Mouse (Mus musculus): ENCODE results near the gene Marcksl1.

- TF ChIP-seq GATA1 (IDR thresholded peaks at IDR 0.05; ENCODE audit: borderline replicate concordance, low read length) (no peak), FLI1 (IDR thresholded peaks at IDR 0.05; ENCODE audit: low read length) (no peak)
These were observed 12.5 kb downstream of the Marcksl1 start for GRCm38 (mm10) chr4:129525889-129526288.

All from megakaryocyte, embryonic 14.5 days (primary cell).